Mouse (Mus musculus): ENCODE measurements around the gene Cyp2t4. TPM values are rescaled to one million over a fixed set of nuclear protein-coding genes. Genes with fewer than 3 reads are reported as not detected.

Gene Cyp2t4
- total RNA-seq (2017): not detected in 3 replicates

DNA sequence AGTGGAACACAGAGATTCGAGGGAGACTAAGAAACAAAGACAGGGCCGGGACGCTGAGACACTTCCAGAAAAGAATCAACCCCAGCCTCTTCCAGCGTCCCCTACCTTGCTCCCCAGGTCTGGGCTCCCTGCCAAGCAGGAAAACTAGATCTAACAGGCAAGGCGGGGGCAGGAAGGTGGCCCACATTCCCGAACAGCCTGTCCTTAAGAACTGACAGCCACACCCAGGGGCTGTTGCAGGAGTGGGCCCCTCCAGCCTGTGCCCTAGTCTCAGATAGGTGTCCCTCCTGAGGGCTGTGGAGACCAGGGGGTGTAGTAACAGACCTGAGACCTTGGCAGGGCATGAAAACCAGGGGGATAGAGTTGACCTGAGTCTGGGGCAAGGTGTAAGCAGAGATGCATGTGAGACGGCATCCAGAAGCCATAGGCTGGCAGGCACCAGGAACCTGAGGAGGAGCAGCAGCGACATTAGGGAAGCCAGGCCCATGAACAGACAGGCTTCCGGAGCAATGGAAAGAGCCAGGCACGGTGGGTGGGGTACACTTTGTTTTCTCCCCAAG lies at the start of gene Cyp2t4:
TSS of gene Cyp2t4 (plus strand) at position 510 of the 560 bp plus-strand sequence.
- ATAC-seq (replicated peaks; ENCODE audit: insufficient number of reproducible peaks, low FRiP score, low TSS enrichment, poor library complexity, severe bottlenecking): no peak; the same call in 1 of the 2 replicates

DNA sequence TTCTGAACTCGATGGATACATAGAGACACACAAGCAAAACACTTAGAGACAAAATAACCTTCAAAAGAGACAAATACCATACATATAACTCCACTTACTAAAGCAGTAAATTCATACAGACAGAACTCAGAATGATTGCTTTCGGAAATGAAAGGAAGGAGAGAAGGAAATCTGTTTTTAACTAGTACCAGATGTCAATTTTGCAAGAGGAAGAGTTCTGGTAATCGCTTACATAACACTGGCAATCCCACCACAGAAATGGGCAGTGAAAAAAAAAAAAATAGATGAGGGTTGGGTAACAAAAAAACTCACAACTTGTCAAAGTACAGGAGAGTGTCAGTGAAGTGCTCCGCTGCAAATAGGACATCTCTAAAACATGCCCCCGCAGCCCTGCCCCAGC lies 48.6 kb upstream of the Cyp2t4 start:
- ATAC-seq (replicated peaks; ENCODE audit: insufficient number of reproducible peaks, low FRiP score, low TSS enrichment, poor library complexity, severe bottlenecking): no peak

DNA sequence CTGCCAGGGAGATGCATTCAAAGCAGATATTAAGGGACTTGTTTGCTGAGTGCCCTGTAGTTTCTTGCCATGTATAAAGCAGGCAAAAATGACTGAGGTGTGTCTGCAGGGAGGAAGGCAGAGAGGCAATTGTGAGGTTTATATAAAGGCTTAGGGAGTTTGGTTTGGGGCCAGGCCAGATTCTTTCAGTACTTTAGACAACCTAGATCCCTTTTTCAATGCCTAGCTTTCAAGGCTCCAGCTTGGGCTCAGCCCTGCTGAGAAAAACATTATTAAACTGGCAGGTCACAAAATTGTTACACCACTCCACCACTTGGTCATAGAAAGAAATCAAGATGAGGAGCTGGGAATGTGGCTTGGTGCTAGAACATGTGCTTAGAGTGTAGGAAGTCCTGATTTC lies 43.2 kb upstream of the Cyp2t4 start:
- no peak for ATAC-seq (replicated peaks; ENCODE audit: insufficient number of reproducible peaks, low FRiP score, low TSS enrichment, poor library complexity, severe bottlenecking)

GRCm38 (mm10) chr7:27111038-27111437 lies 42.5 kb upstream of the Cyp2t4 start:
- no peak for ATAC-seq (replicated peaks; ENCODE audit: insufficient number of reproducible peaks, low FRiP score, low TSS enrichment, poor library complexity, severe bottlenecking)

GRCm38 (mm10) chr7:27111987-27112386 lies 41.5 kb upstream of the Cyp2t4 start:
- ATAC-seq (replicated peaks; ENCODE audit: insufficient number of reproducible peaks, low FRiP score, low TSS enrichment, poor library complexity, severe bottlenecking): no peak

- no peak for ATAC-seq (replicated peaks; ENCODE audit: insufficient number of reproducible peaks, low FRiP score, low TSS enrichment, poor library complexity, severe bottlenecking)
These were observed 35.4 kb upstream of the Cyp2t4 start for GRCm38 (mm10) chr7:27118033-27118511.

- ATAC-seq (replicated peaks; ENCODE audit: insufficient number of reproducible peaks, low FRiP score, low TSS enrichment, poor library complexity, severe bottlenecking): no peak
These were observed 33.8 kb upstream of the Cyp2t4 start, which contains the start of gene Cyp2f2 for GRCm38 (mm10) chr7:27119676-27120075. Cyp2f2 (plus strand) TSS chr7:27119909.

- no peak for ATAC-seq (replicated peaks; ENCODE audit: insufficient number of reproducible peaks, low FRiP score, low TSS enrichment, poor library complexity, severe bottlenecking)
These were observed 29.1 kb upstream of the Cyp2t4 start for GRCm38 (mm10) chr7:27124305-27124832.

GRCm38 (mm10) chr7:27124969-27125368 lies 28.5 kb upstream of the Cyp2t4 start:
- no peak for ATAC-seq (replicated peaks; ENCODE audit: insufficient number of reproducible peaks, low FRiP score, low TSS enrichment, poor library complexity, severe bottlenecking)

DNA sequence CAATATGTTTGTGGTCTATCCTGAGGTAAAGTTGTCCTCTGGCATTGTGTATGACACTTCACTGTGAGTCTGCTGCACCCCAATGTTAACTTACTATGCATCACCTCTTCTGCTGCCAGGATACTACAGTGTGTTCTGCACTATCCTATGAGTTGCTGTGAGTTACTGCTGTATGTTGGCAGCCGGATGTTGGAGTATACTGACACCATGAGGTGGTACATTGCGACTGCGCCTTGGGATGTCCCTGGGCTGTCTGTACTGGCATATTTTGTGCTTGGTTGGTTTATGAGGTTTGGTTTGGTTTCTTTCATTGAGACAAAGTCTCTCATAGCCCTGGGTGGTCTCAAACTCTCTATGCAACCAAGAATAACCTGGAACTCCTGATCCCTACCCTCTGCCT lies 25.4 kb upstream of the Cyp2t4 start:
- no peak for ATAC-seq (replicated peaks; ENCODE audit: insufficient number of reproducible peaks, low FRiP score, low TSS enrichment, poor library complexity, severe bottlenecking)

- ATAC-seq (replicated peaks; ENCODE audit: insufficient number of reproducible peaks, low FRiP score, low TSS enrichment, poor library complexity, severe bottlenecking): no peak
These were observed 24.6 kb upstream of the Cyp2t4 start for GRCm38 (mm10) chr7:27128946-27129345.

GRCm38 (mm10) chr7:27129811-27130210 lies 23.7 kb upstream of the Cyp2t4 start:
- no peak for ATAC-seq (replicated peaks; ENCODE audit: insufficient number of reproducible peaks, low FRiP score, low TSS enrichment, poor library complexity, severe bottlenecking)

DNA sequence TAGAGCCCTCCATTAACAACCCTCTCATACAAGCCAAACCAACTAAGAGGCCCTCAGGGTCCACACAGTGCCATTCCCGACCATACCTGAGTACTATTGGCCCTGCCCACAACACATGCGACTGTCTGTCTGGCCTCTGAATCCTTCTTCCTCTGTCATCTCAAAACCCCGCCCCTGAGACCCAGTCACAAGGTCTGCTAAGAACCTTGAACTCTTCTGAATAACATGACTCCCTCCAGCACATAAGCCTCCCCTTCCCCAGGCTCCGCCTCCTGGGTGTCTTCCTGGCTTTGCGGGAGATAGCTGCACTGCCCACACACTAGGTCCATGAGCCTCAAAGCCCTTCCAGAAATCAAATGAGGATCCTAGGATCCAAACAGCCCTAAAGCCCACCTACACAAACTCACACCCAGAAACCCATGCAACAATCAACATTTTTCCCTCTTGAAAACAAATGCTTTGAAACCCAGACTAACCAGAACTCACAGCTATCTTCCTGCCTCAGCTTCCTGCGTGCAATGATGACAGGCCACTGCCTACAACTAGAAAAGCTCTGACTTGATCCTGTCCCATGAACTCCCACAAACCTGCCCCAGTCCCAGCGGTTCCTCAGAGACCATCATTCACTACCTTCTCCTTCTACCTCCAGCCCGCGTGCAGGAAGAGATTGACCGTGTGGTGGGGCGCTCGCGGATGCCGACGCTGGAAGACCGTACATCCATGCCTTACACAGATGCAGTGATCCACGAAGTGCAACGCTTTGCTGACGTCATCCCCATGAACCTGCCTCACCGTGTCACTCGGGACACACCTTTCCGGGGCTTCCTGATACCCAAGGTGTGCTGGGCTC lies 22.8 kb upstream of the Cyp2t4 start:
- ATAC-seq (replicated peaks; ENCODE audit: insufficient number of reproducible peaks, low FRiP score, low TSS enrichment, poor library complexity, severe bottlenecking): no peak

DNA sequence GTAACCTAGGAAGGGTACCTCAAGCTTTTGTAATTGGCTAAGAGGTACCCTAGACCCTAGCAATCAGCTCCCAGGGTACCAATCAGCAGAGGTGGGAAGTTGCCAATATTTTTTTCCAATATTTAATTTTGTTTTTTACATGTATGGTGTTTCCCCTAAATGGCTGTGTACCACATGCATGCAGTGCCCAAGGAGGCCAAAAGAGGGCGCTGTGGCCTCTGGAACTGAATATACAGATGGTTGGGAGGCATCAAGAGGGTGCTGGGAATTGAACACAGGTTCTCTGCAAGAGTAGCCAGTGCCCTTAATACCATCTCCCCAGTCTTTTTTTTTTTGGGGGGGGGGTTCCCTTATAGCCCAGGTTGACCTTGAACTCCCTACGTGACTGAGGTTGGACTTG lies 22.1 kb upstream of the Cyp2t4 start:
- ATAC-seq (replicated peaks; ENCODE audit: insufficient number of reproducible peaks, low FRiP score, low TSS enrichment, poor library complexity, severe bottlenecking): no peak

- ATAC-seq (replicated peaks; ENCODE audit: insufficient number of reproducible peaks, low FRiP score, low TSS enrichment, poor library complexity, severe bottlenecking): no peak
These were observed 20.9 kb upstream of the Cyp2t4 start for GRCm38 (mm10) chr7:27132588-27132987.

- no peak for ATAC-seq (replicated peaks; ENCODE audit: insufficient number of reproducible peaks, low FRiP score, low TSS enrichment, poor library complexity, severe bottlenecking)
These were observed 20.4 kb upstream of the Cyp2t4 start for GRCm38 (mm10) chr7:27133156-27133555.

- no peak for ATAC-seq (replicated peaks; ENCODE audit: insufficient number of reproducible peaks, low FRiP score, low TSS enrichment, poor library complexity, severe bottlenecking)
These were observed 19.8 kb upstream of the Cyp2t4 start for GRCm38 (mm10) chr7:27133757-27134156.

DNA sequence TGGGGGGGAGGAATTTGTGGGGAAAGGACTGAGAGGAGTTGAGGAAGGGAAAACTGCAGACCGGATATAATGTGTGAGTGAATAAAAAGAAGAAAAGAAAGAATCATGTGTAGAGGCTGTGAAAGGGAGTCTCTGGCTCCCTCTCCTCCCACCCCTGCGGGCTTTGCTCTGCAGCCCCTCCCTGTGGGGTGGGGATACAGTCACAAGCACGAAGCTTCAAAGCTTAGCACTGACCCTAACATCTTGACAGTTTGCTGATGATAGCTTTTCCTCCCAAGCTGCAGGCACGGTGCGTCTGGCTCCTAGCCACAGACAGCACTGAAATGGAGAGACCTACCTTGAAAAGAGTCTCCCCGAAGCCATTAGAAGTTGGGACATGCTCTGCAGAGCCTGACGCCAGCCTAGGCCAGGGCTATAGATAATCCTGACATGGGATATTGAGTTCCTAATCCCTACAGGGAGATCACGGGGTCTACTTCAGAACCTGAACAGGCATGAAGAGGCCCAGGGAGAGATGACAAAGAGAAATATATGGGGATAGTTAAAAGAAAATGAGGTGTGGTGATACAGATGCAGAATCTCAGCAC lies 17.0 kb upstream of the Cyp2t4 start:
- no peak for ATAC-seq (replicated peaks; ENCODE audit: insufficient number of reproducible peaks, low FRiP score, low TSS enrichment, poor library complexity, severe bottlenecking)

DNA sequence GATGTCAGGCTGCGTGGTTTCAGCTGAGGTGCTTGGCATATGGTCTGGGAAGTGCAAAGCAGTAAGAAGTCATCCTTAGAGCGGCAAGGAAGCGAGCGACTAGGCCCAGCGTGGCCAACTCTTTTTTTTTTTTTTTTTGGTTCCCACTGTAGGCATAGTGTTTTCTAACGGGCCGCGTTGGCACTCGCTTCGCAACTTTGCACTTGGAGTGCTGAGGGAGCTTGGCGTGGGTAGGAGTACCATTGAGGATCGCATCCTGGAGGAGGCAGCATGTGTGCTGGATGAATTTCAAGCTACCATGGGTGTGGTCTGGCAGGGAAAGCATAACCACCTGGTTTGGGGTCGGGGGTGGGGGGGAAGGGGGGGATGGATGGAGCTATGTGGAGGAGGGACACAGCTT lies 2.5 kb downstream of the Cyp2t4 start:
- ATAC-seq (replicated peaks; ENCODE audit: insufficient number of reproducible peaks, low FRiP score, low TSS enrichment, poor library complexity, severe bottlenecking): no peak

Data from monocyte, adult 5-6 weeks (primary cell).